Mouse (Mus musculus) myocyte (in vitro differentiated cells): ENCODE measurements at regions not wholly inside any gene's neighbourhood (a gene's known extent, or its start where the extent isn't known, plus 50 kb on each side); places are given as distances from the start of the nearest gene placed in this dataset.

Experiments used
- CEBPB ChIP-seq: IDR thresholded peaks from 2 replicates; pipeline ENCODE4 v1.6.1; 2011; ENCODE audit warnings: mild to moderate bottlenecking, moderate library complexity; ENCODE audit not compliant: poor library complexity, insufficient read depth, severe bottlenecking
- E2F4 ChIP-seq: IDR thresholded peaks from one replicate; pipeline ENCODE4 v1.6.1; 2011; ENCODE audit warnings: mild to moderate bottlenecking, control low read depth, moderate library complexity; ENCODE audit not compliant: insufficient read depth
- MAX ChIP-seq: IDR thresholded peaks from one replicate; pipeline ENCODE4 v1.6.1; 2011; ENCODE audit warnings: low read depth, mild to moderate bottlenecking, control low read depth
- POLR2A ChIP-seq: IDR thresholded peaks from one replicate; pipeline ENCODE4 v1.6.1; 2011; ENCODE audit warnings: low read depth, mild to moderate bottlenecking, control low read depth, moderate library complexity; ENCODE audit not compliant: insufficient read length
- REST ChIP-seq: IDR thresholded peaks from one replicate; pipeline ENCODE4 v1.6.1; 2011; ENCODE audit warnings: mild to moderate bottlenecking, control low read depth, moderate library complexity; ENCODE audit not compliant: insufficient read depth, insufficient read length
- SRF ChIP-seq: IDR thresholded peaks from one replicate; pipeline ENCODE4 v1.6.1; 2011; ENCODE audit warnings: low read depth; ENCODE audit not compliant: control insufficient read depth, insufficient read length
- TCF12 ChIP-seq: IDR thresholded peaks from one replicate; pipeline ENCODE4 v1.6.1; 2011; ENCODE audit warnings: mild to moderate bottlenecking, control low read depth; ENCODE audit not compliant: poor library complexity, insufficient read depth, severe bottlenecking
- TCF3 ChIP-seq: IDR thresholded peaks from one replicate; pipeline ENCODE4 v1.6.1; 2011; ENCODE audit warnings: low read depth, control low read depth; ENCODE audit not compliant: insufficient read length
- USF1 ChIP-seq: IDR thresholded peaks from one replicate; pipeline ENCODE4 v1.6.1; 2011; ENCODE audit warnings: low read depth, mild to moderate bottlenecking, control low read depth, moderate library complexity

GRCm38 (mm10) chr2:75451846-75452267 is 207.2 kb upstream of the Hnrnpa3 start:
- TF ChIP-seq SRF: no peak
- no peak for TF ChIP-seq MAX
- no peak for TF ChIP-seq POLR2A
- no peak for TF ChIP-seq TCF3
- no peak for TF ChIP-seq REST
- no peak for TF ChIP-seq E2F4
- TF ChIP-seq TCF12: no peak
- TF ChIP-seq CEBPB: no peak
- TF ChIP-seq USF1: no peak
